Mouse (Mus musculus): ENCODE results near the gene Mob3b. TPM values are rescaled to one million over a fixed set of nuclear protein-coding genes. Genes with fewer than 3 reads are reported as not detected.

The Mob3b gene
- polyA plus RNA-seq, 1 experiment: 0.12 TPM

DNA sequence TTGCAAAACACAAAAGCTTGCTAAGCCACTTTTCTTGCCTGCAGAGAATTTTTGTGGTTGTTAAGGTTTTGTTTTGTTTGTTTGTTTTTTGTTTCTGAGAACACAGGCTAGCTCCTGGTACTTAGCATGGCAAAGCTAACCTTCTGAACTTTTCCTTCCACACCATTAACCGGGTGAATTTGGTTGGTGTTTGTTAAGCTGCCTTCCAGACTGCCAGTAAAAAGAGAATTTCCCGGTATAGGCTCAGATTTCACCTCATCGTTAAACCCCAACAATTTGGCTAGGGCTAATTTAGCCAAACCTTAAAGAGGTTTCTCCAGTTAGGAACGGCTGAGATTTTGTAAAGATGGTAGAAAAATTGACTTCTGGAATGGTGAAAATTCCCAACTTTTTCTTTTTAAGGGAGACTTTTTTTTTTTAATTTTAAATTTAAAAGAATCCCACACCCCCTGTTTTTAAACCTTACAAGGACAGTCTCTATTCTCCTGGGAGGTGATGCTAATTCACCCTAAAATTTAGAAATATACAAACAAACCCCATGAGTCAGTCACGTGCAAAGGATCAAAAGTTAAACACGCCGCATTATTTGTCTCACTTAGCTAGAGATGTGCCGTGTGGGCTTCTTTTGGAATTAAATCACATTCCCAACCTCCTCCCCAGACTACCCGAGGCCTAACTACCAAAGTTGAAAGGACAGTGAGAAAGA, 108.1 kb downstream of the Mob3b start:
- Histone ChIP-seq H3K36me3 (ENCODE audit: control insufficient read depth, insufficient read depth) (no peaks in the 10 kb centered on the region), H3K4me2 (ENCODE audit: low read depth) (no peak overlapping the region), H3K27me3 (ENCODE audit: control insufficient read depth, insufficient read depth, insufficient read length) (no peaks in the 10 kb centered on the region), H3ac (ENCODE audit: control insufficient read depth, insufficient read length) (no peak overlapping the region), H3K79me2 (ENCODE audit: control insufficient read depth, insufficient read depth) (no peaks in the 10 kb centered on the region), H3K4me3 (no peak overlapping the region)
- TF ChIP-seq MYOG (IDR thresholded peaks at IDR 0.05; ENCODE audit: control insufficient read depth in 1 of 3, insufficient read depth in 1 of 3, insufficient read length in 2 of 3, low read depth in 2 of 3) (no peak), REST (IDR thresholded peaks at IDR 0.05; ENCODE audit: insufficient read depth, insufficient read length) (no peak), TCF3 (IDR thresholded peaks at IDR 0.05; ENCODE audit: insufficient read length, low read depth) (no peak), SRF (IDR thresholded peaks at IDR 0.05; ENCODE audit: control insufficient read depth, insufficient read length, low read depth) (no peak), POLR2A (IDR thresholded peaks at IDR 0.05; ENCODE audit: insufficient read length, low read depth) (no peak), MAX (IDR thresholded peaks at IDR 0.05; ENCODE audit: low read depth) (no peak)

DNA sequence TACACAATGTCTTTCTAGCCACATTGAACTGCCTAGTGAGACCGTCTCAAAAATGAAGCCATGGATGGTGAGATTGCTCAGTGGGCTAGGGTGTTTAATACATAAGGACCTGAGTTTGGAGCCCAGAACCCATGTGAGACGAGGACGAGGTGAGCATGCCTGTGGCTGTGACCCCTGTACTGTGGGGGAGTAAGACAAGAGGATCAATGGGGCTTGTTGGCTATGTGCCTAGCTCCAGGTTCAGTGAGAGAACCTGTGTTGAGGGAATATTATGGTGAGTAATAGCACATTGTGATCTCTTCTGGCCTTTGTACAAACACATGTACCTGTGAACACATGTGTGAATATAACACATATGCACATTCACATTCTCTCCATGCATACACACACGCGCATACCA, 116.4 kb downstream of the Mob3b start:
- no peaks in the 10 kb centered on the region for H3K27me3 ChIP-seq (ENCODE audit: control insufficient read depth, insufficient read depth, insufficient read length)
- no peak overlapping the region for H3K4me2 ChIP-seq (ENCODE audit: low read depth)
- no peaks in the 10 kb centered on the region for H3K36me3 ChIP-seq (ENCODE audit: control insufficient read depth, insufficient read depth)
- no peaks in the 10 kb centered on the region for H3K79me2 ChIP-seq (ENCODE audit: control insufficient read depth, insufficient read depth)
- no peak overlapping the region for H3ac ChIP-seq (ENCODE audit: control insufficient read depth, insufficient read length)
- no peak overlapping the region for H3K4me3 ChIP-seq
- no peak for TF ChIP-seq SRF (IDR thresholded peaks at IDR 0.05; ENCODE audit: control insufficient read depth, insufficient read length, low read depth)
- no peak for TF ChIP-seq TCF3 (IDR thresholded peaks at IDR 0.05; ENCODE audit: insufficient read length, low read depth)
- no peak for TF ChIP-seq REST (IDR thresholded peaks at IDR 0.05; ENCODE audit: insufficient read depth, insufficient read length)
- TF ChIP-seq MAX (IDR thresholded peaks at IDR 0.05; ENCODE audit: low read depth): no peak
- no peak for TF ChIP-seq MYOG (IDR thresholded peaks at IDR 0.05; ENCODE audit: control insufficient read depth in 1 of 3, insufficient read depth in 1 of 3, insufficient read length in 2 of 3, low read depth in 2 of 3)
- no peak for TF ChIP-seq POLR2AphosphoS2 (IDR thresholded peaks at IDR 0.05; ENCODE audit: insufficient read length, low read depth)
- no peak for TF ChIP-seq CEBPB (IDR thresholded peaks at IDR 0.05; ENCODE audit: insufficient read depth, poor library complexity, severe bottlenecking)

DNA sequence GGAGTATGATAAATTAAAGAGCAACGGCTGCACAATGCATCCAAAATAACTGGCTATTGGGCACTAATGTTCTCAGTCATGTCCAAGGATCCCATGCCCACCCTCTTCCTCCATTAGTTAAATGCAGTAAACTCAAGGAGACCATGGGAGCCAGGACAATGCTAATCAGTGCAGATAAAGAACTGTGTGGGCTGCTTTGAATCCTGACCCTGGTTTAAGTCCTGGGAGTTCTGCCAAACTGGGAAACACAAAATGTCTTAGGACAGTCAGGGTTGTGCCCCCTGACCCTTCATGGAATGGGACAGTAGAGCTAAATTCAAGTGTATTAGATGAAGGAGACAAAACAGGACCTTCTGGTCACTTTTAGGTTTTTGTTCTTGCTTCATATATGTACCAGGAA, 117.0 kb downstream of the Mob3b start:
- H3ac ChIP-seq (ENCODE audit: control insufficient read depth, insufficient read length): no peak overlapping the region
- no peak overlapping the region for H3K4me2 ChIP-seq (ENCODE audit: low read depth)
- no peaks in the 10 kb centered on the region for H3K79me2 ChIP-seq (ENCODE audit: control insufficient read depth, insufficient read depth)
- no peaks in the 10 kb centered on the region for H3K36me3 ChIP-seq (ENCODE audit: control insufficient read depth, insufficient read depth)
- H3K27me3 ChIP-seq (ENCODE audit: control insufficient read depth, insufficient read depth, insufficient read length): no peaks in the 10 kb centered on the region
- TF ChIP-seq REST (IDR thresholded peaks at IDR 0.05; ENCODE audit: insufficient read depth, insufficient read length) (no peak), POLR2A (IDR thresholded peaks at IDR 0.05; ENCODE audit: insufficient read length, low read depth) (no peak), POLR2AphosphoS2 (IDR thresholded peaks at IDR 0.05; ENCODE audit: insufficient read length, low read depth) (no peak), MYOD1 (IDR thresholded peaks at IDR 0.05; ENCODE audit: control insufficient read depth in 1 of 3, insufficient read length in 2 of 3, low read depth in 2 of 3) (no peak), E2F4 (IDR thresholded peaks at IDR 0.05; ENCODE audit: insufficient read depth) (no peak), USF1 (IDR thresholded peaks at IDR 0.05; ENCODE audit: low read depth) (no peak), TCF12 (IDR thresholded peaks at IDR 0.05; ENCODE audit: insufficient read depth, poor library complexity, severe bottlenecking) (no peak), CEBPB (IDR thresholded peaks at IDR 0.05; ENCODE audit: insufficient read depth, poor library complexity, severe bottlenecking) (no peak), MAX (IDR thresholded peaks at IDR 0.05; ENCODE audit: low read depth) (no peak)
- no peak overlapping the region for H3K4me3 ChIP-seq

DNA sequence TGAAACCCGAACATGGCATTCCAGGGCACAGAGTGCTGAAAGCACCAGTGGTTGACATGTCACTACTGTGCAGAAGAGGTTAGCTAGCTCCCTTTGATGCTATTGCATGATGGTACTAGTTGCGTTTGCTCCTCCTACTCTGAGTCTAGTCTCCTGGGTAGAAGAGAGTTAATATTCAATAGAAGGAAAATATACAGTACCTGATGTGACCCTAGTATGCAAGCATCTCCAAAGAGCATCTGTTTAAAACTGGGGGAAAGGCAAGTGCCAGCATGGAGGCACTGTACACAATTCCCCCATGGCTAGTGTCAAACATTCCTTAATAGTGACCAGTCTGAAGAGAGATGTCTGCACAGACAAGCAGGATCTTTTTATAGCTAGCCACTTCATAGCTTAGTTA, 119.5 kb downstream of the Mob3b start:
- Histone ChIP-seq H3ac (ENCODE audit: control insufficient read depth, insufficient read length) (no peak overlapping the region), H3K27me3 (ENCODE audit: control insufficient read depth, insufficient read depth, insufficient read length) (no peaks in the 10 kb centered on the region), H3K79me2 (ENCODE audit: control insufficient read depth, insufficient read depth) (no peaks in the 10 kb centered on the region), H3K4me2 (ENCODE audit: low read depth) (no peak overlapping the region), H3K4me3 (no peak overlapping the region), H3K36me3 (ENCODE audit: control insufficient read depth, insufficient read depth) (no peaks in the 10 kb centered on the region)
- TF ChIP-seq SRF (IDR thresholded peaks at IDR 0.05; ENCODE audit: control insufficient read depth, insufficient read length, low read depth) (no peak), USF1 (IDR thresholded peaks at IDR 0.05; ENCODE audit: low read depth) (no peak), TCF12 (IDR thresholded peaks at IDR 0.05; ENCODE audit: insufficient read depth, poor library complexity, severe bottlenecking) (no peak), MYOD1 (IDR thresholded peaks at IDR 0.05; ENCODE audit: control insufficient read depth in 1 of 3, insufficient read length in 2 of 3, low read depth in 2 of 3) (no peak), REST (IDR thresholded peaks at IDR 0.05; ENCODE audit: insufficient read depth, insufficient read length) (no peak), MYOG (IDR thresholded peaks at IDR 0.05; ENCODE audit: control insufficient read depth in 1 of 3, insufficient read depth in 1 of 3, insufficient read length in 2 of 3, low read depth in 2 of 3) (no peak), POLR2AphosphoS2 (IDR thresholded peaks at IDR 0.05; ENCODE audit: insufficient read length, low read depth) (no peak), MAX (IDR thresholded peaks at IDR 0.05; ENCODE audit: low read depth) (no peak), POLR2A (IDR thresholded peaks at IDR 0.05; ENCODE audit: insufficient read length, low read depth) (no peak), TCF3 (IDR thresholded peaks at IDR 0.05; ENCODE audit: insufficient read length, low read depth) (no peak)

DNA sequence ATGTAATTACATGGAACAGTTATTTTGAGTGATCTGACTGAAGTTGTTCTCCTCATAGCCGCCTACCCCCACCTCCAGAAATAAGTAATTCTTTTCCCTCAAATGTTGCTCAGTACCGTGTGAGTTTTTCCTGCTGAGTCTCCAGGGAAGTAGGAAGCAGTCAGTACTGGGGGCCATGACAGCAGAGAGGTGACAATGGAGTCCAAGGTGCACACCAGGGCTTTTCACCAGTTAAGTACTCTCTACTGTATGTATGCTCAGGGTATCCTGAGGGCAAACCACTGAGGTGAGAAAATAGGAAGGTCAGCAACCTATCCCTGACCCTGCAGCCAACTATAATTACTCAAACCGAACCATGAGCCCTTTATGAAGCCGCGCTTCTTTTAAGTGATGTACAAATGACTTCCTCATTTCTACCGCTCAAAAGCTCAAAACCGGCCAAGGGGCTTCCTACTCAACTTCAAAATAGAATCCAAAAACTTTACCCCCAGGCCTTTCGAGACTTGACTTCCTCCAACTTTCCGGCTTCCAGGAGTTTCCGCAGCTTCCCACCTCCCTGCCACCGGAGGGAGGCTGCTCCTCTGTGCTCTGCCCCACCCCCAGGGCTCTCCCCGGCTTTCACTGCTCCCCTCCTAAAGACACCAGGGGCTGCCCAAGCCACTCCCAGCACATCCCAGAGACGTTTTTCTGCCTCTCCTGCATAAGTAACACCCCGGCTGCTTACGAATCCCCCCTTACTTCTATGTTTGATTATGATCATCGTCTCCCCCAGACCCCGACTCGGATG, 122.6 kb downstream of the Mob3b start:
- Histone ChIP-seq H3K4me2 (ENCODE audit: low read depth) (no peak overlapping the region), H3K79me2 (ENCODE audit: control insufficient read depth, insufficient read depth) (no peaks in the 10 kb centered on the region), H3K27me3 (ENCODE audit: control insufficient read depth, insufficient read depth, insufficient read length) (no peaks in the 10 kb centered on the region), H3ac (ENCODE audit: control insufficient read depth, insufficient read length) (no peak overlapping the region), H3K4me3 (no peak overlapping the region), H3K36me3 (ENCODE audit: control insufficient read depth, insufficient read depth) (no peaks in the 10 kb centered on the region)
- no peak for TF ChIP-seq REST (IDR thresholded peaks at IDR 0.05; ENCODE audit: insufficient read depth, insufficient read length)
- TF ChIP-seq MAX (IDR thresholded peaks at IDR 0.05; ENCODE audit: low read depth): no peak
- TF ChIP-seq TCF12 (IDR thresholded peaks at IDR 0.05; ENCODE audit: insufficient read depth, poor library complexity, severe bottlenecking): no peak

Measured in myocyte (in vitro differentiated cells).